Mouse (Mus musculus) cerebellum, adult 11-12 months (tissue): ENCODE measurements around the gene Gm5725.
"Not testable (repeated sequence)": the region's sequence is repeated elsewhere in the genome, so short reads cannot be mapped to it uniquely, and the experiment has no call there.

Source experiments
- DNase-seq: peaks from one replicate; pipeline ENCODE4 v3.0.0; 2022

The Gm5725 gene

DNA sequence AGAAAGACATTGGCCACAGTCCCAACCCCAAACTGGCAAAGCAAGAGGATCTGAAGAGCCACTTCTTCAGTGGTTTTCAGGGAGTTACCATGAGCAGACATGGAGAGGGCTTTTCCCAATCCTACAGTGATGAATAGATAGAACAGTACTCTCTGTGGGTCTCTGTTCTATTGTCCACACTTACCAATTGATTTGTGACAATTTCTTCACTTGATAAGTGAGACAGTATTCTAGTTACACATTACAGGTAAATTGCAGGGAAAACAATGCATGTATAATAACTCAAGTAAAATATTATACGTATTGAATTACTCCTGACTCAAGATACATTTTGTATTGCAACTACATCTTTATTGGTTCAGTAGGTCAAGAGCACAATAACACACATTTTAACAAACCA lies at the start of gene Gm5725:
TSS of gene Gm5725 (minus strand) at position 101 of the 400 bp plus-strand sequence.
- not testable (repeated sequence) for DNase-seq

DNA sequence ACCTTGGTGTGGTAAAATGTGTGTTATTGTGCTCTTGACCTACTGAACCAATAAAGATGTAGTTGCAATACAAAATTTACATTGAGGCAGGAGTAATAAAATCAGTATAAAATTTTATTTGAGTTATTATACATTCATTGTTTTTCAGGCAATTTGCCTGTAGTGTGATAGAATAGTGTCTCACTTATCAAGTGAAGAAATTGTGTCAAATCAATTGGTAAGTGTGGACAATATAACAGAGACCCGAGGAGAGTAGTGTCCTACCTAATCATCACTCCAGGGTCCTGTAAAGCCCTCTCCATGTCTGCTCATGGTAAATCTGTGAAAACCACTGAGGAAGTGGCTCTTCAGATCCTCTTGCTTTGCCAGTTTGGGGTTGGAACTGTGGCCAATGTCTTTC lies 12.0 kb downstream of the Gm5725 start, which contains the start of gene Vmn1r135:
TSS of gene Vmn1r135 (plus strand) at position 301 of the 400 bp plus-strand sequence.
- not testable (repeated sequence) for DNase-seq

DNA sequence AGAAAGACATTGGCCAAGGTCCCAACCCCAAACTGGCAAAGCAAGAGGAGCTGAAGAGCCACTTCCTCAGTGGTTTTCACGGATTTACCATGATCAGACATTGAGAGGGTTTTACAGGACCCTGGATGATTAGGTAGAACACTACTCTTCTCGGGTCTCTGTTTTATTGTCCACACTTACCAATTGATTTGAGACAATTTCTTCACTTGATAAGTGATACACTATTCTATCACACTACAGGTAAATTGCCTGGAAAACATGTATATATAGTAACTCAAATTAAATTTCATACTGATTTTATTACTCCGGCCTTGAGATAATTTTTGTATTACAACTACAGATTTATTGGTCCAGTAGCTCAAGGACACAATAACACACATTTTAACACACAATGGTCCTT lies 47.4 kb downstream of the Gm5725 start, which contains the start of gene Gm4177:
TSS of gene Gm4177 (minus strand) at position 101 of the 400 bp plus-strand sequence.
- DNase-seq = not testable (repeated sequence)
